Mouse (Mus musculus) cerebellum, postnatal 36 days (tissue): Measurements from ENCODE around the gene Ppme1.
A peak's percentile ranks its signal among the peaks of the same experiment; 100 is the strongest.

ENCODE experiments used
- DNase-seq, 2 experiments: peaks; one replicate each; pipeline ENCODE4 v3.0.0; 2021 to 2022; ENCODE audit warnings: mixed read lengths in 2 of 2

Ppme1 gene

GRCm38 (mm10) chr7:100371495-100372451 lies at the start of gene Ppme1, which contains the start of gene C2cd3:
Gene Ppme1, minus strand, starts transcription at chr7:100372307.
Gene C2cd3, plus strand, starts transcription at chr7:100372233.
- DNase-seq: peak; percentile 98 to 99

- DNase-seq: no peak
Observed at GRCm38 (mm10) chr7:100408684-100409083, 36.6 kb upstream of the Ppme1 start.

GRCm38 (mm10) chr7:100407677-100408076 lies 35.6 kb upstream of the Ppme1 start:
- DNase-seq: no peak

GRCm38 (mm10) chr7:100402715-100403114 lies 30.6 kb upstream of the Ppme1 start:
- no peak for DNase-seq

GRCm38 (mm10) chr7:100400899-100401539 lies 28.9 kb upstream of the Ppme1 start:
- no peak for DNase-seq

- DNase-seq: no peak
Observed at GRCm38 (mm10) chr7:100399231-100399913, 27.3 kb upstream of the Ppme1 start.

- no peak for DNase-seq
Observed at GRCm38 (mm10) chr7:100392265-100392664, 20.2 kb upstream of the Ppme1 start.

GRCm38 (mm10) chr7:100390166-100390565 lies 18.1 kb upstream of the Ppme1 start:
- DNase-seq: no peak

GRCm38 (mm10) chr7:100388174-100388573 lies 16.1 kb upstream of the Ppme1 start:
- no peak for DNase-seq

GRCm38 (mm10) chr7:100383207-100383606 lies 11.1 kb upstream of the Ppme1 start:
- DNase-seq: no peak

- DNase-seq: no peak
Observed at GRCm38 (mm10) chr7:100381161-100381560, 9.1 kb upstream of the Ppme1 start.

- no peak for DNase-seq
Observed at GRCm38 (mm10) chr7:100378257-100378656, 6.2 kb upstream of the Ppme1 start.

GRCm38 (mm10) chr7:100372452-100372980 lies 409 bp upstream of the Ppme1 start:
- DNase-seq: no peak

- DNase-seq: no peak
Observed at GRCm38 (mm10) chr7:100364888-100365287, 7.2 kb downstream of the Ppme1 start.

- DNase-seq: no peak
Observed at GRCm38 (mm10) chr7:100363162-100363561, 8.9 kb downstream of the Ppme1 start.

- DNase-seq: no peak
Observed at GRCm38 (mm10) chr7:100357856-100358255, 14.3 kb downstream of the Ppme1 start.

GRCm38 (mm10) chr7:100356768-100357167 lies 15.3 kb downstream of the Ppme1 start:
- no peak for DNase-seq

- DNase-seq: no peak
Observed at GRCm38 (mm10) chr7:100356324-100356723, 15.8 kb downstream of the Ppme1 start.

GRCm38 (mm10) chr7:100354984-100355383 lies 17.1 kb downstream of the Ppme1 start:
- DNase-seq: no peak

GRCm38 (mm10) chr7:100335921-100336320 lies 36.2 kb downstream of the Ppme1 start:
- no peak for DNase-seq

GRCm38 (mm10) chr7:100331269-100331668 lies 40.8 kb downstream of the Ppme1 start:
- no peak for DNase-seq

- no peak for DNase-seq
Observed at GRCm38 (mm10) chr7:100328636-100329035, 43.5 kb downstream of the Ppme1 start.

- no peak for DNase-seq
Observed at GRCm38 (mm10) chr7:100327514-100327913, 44.6 kb downstream of the Ppme1 start.
